Mouse (Mus musculus): ENCODE measurements around the gene Fut7.
A peak's percentile ranks its signal among the peaks of the same experiment; 100 is the strongest.

Fut7 gene

DNA sequence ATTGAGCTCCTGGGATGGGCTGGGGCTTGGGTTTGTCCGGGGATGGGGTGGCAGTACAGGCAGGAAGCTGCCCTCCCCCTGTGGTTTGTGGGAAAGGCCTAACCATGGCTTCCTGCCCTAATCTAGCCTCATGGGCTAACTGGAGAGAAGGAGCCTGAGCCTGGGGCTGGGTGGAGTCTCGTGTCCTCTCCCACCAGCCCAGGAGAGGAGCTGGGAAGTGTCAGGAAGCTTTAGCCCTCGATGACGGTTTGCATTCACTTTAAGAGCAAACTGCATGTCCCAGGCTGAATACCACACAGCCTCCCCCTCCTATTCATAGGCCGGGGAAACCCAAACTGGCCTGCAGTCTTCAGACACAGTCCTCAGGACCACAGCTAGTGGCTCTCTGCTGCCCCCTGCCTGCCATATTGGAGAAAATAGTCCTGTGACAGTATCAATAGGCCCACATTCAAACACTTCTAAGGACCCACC lies 3.7 kb downstream of the Fut7 start:
- peak; percentile 73 for DNase-seq

DNA sequence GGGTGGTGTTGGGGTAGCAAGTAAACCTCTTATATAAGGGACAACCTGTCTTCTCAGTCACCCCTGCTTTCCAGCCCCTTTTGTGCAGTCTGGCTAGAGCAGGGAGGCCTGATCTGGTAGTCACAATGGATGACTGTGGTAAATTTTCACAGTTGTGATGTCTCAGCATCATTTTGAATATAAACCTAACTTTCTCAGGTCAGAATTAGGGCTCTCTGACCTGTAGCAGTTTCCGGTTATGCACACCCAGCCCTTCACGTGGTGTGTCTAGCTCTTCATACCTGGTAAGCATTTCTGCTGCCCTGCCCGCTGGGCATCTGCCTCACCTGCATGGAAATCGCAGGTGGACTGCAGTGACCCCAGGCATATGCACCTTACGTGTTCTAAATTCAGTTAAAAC lies 4.2 kb downstream of the Fut7 start:
- DNase-seq: no peak

DNA sequence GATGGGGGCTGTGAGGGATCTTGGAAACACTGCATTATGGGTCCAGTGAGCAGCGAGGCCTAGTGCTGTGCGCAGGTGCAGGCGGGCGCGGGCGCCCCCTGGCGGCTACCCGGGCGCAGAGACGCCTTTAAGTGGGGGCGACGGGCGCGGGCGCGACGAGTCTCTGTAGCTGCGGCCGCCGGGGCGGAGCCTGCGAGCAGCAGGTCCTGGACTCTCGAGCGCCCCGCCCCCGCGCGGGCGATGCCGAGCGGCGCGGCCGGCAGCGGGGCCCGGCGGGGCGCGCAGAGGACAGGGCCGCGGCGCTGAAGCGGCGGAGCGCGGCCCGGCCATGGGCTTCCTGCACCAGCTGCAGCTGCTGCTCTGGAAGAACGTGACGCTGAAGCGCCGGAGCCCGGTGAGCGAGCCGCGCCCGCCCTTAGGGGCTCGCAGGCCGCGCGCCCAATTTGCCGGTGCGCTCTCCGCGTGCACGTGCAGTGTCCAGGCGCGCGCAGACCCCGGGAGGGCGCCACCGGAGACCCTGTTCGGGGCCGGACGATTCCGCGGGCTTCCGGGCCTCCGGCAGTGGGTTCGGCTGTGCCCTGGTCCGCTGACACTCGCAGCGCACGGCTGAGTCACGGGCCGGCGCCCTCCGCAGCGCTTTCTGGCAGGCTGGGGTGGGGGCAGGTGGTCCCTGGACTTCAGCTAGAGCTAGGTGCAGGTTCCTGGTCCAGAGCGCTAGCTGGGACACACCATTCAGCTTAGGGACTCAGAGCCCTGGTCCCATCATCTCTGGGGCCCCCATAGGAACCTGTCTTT lies 5.6 kb downstream of the Fut7 start, which contains the start of gene Abca2:
Gene Abca2 (plus strand): TSS at position 262 of the 795 bp plus-strand sequence.
- peak; percentile 96 for DNase-seq

DNA sequence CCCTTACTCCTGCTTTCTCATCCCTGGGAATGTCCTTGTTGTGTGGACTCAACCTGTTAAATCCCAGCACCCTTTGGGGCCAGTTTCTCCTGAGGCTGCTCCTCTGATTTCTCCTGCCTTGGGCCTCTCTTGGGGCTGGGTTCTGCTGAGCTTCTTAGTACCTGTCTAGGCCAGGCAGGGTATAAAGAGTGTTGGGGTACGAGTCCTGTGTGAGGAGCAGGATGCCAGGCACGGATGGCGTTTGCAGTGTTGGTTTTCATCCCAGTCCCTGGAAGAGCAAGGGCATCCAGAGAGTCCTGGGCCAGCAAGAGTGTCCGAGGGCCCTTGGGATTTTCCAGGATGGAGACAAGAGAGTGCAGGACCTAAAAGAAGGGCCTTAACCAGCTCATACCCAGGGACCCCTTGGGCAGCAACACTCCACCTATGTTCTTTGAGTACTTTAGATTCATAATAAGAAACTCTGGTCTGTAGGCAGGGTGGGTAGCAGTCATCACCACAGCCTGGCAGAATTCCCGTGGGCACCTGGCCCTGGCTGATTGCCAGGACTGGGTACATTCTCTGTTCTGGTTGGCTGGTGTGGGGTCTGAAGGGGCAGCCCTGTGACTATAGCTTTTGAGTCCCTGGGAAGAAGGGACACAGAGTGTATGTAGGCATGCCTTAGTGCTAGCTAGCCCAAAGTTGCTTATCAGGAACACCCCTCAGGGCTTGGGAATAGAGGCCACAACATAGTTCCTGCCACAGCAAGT lies 6.5 kb downstream of the Fut7 start:
- peak; percentile 38 for DNase-seq

DNA sequence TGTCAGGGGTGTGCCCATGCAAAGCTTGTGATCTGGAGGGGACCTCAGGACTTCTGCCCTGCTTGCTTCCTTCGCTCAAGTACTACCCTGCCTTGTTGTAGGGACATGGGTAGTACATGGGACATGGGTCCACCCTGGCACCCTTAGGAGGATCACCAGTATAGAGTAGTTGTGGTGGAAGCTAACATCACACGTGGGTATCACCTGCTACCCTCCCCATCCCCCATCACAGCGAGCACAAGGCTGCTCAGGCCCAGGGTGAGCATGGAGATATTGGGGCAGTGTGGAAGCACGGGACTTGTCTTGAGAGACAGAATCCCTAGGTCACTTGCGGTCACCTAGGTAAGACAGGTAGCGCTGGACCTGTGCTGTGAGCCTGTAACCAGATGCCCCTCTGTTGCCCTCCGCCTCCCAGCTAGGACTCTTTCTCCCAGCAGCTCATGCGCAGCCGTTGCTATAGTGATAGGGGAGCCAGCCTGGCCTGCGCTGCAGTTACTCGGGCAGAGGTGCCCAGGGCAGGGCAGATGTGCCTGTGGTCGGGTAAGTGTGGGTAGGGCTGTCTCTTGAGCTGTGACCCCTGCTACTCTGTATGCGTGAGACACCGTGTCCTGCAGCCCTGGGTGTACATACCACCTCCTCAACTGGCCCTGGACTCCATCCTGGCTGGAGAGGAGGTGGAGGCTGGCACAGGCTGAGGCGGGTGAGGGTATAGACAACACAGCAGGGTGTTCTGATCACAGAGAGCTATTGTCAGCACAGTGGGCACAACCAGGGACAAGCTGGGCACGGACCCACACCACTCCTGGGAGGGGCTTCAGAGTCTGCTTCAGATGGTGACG lies 7.5 kb downstream of the Fut7 start:
- DNase-seq: peak; percentile 36

DNA sequence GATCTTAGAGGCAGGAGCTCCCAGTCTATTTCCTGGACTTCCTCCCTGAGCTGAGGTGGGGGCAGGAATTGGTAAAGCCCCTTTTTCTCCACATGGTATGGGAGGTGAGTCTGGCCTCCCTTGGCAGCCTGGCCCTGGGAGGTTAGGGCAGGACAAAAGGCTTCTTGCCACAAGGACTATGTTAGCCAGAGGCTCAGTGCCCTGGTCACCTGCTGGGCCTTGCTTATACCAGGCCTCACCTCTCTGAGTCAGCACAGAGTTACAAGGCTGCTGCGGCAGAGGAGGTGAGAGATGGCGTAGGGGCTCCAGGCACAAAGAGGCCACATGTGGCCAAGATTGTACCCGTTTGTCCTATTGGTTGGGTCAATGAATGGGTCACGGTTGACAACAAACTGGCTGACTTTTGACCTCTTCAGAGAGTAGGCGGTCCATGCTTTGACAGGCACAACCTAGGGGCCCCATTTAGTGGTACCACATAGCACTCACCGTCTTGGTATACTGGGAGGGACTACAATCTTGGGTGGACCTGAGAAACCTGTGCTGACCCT lies 8.3 kb downstream of the Fut7 start:
- DNase-seq: no peak

DNA sequence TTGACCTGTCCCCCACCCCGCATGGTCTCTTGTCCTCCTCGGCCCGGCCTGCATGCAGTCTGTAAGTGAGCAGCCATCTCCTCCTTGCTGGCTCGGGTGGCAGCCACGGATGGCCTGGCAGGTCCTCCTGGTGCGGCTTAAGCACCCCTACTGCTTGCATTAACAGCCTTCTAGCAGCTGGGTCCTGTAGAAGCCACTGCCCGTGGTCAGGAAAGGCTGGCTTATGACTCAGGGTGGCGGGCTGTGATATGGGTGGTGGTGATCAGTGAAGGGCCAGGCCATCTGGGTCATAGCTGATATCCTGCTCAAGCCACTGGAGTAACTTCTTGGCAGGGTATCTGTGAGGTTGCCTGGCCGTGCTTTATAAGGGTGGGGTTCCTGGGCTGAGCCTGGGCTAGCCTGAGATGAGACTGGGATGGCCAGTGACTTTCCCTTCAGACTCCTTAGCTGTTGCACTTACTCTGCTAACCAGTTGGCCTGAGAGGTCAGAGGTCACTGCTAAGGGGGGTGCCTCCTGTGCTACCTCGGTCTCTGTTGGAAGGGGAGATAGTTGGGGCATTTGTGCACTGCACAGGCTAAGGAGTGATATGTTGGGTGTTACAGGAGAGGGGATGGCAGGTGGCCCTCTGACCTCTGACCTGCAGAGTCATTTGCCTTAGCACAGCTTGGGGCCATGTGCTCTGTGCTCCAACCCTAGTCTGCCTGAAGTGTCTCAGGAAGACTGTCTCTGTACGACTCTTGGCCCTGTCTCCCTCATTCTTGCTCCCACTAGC lies 9.4 kb downstream of the Fut7 start:
- no peak for DNase-seq

DNA sequence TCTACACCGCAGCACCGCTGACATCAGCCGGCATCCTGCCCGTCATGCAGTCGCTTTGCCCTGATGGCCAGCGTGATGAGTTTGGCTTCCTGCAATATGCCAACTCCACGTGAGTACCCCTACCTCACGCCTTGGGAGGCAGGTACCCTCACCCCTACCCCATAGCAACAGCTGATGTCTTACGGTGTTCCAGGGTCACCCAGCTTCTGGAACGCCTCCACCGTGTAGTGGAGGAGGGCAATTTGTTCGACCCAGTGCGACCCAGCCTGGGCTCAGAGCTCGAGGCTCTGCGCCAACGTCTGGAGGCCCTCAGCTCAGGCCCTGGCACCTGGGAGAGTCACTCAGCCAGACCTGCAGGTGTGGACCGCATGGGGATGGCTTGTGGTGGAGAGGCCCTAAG lies 10.0 kb downstream of the Fut7 start:
- DNase-seq: no peak

DNA sequence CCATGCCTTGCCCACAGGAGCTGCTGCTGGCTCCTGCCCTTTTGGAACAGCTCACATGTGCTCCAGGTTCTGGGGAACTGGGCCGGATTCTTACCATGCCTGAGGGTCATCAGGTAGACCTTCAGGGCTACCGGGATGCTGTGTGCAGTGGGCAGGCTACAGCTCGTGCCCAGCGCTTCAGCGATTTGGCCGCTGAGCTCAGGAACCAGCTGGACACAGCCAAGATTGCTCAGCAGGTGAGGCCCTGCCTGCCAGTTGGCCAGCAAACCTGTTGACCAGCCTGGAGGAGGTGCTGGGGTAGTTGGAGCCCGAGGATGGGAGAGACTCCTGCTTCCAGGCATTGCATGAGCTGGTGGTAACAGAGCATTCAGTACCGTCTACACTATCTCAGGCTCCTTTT lies 11.2 kb downstream of the Fut7 start:
- no peak for DNase-seq

DNA sequence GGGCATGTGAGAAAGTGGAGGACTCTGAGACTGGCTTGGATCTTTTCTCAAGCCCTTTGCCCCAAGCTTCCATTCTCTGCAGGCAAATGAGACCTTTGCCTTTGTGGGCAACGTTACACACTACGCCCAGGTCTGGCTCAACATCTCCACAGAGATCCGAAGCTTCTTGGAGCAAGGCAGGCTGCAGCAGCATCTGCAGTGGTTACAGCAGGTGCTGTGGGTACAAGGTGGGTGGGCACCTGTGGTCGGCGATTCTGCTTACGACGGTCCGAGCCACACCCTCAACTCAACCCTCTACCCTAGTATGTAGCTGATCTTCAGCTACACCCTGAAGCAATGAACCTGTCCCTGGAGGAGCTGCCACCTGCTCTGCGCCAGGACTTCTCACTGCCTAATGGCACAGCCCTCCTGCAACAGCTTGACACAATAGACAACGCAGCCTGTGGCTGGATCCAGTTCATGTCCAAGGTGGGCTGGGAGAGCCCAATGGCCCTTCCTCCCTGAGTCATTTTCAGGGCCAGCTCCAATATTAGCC lies 13.3 kb downstream of the Fut7 start:
- DNase-seq: no peak

DNA sequence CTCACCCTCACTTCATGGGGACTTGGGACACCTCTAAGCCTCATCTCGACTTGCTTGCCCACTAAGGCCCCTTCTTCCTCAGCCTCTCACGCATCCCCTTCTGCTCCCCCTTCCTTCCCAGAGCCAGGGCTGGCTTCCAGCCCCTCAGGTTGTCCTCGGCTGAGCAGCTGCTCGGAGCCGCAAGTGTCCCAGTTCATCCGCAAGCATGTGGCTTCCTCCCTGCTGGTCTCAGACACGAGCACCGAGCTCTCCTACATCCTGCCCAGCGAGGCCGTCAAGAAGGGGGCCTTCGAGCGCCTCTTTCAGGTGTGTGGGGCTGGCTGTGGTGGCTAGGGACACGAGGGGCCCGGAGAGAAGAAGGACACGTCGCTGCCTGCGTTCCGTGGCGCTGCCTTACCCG lies 18.0 kb downstream of the Fut7 start:
- no peak for DNase-seq

DNA sequence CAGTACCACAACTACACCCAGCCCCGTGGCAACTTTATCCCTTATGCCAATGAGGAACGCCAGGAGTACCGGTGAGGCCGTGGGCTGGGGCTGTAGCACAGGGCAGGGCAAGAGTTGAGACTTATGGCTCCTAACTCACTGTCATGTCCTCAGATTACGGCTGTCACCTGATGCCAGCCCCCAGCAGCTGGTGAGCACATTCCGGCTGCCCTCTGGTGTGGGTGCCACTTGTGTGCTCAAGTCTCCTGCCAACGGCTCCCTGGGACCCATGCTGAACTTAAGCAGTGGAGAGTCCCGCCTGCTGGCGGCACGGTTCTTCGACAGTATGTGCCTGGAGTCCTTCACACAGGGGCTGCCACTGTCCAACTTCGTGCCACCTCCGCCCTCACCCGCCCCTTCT lies 19.6 kb downstream of the Fut7 start:
- no peak for DNase-seq

DNA sequence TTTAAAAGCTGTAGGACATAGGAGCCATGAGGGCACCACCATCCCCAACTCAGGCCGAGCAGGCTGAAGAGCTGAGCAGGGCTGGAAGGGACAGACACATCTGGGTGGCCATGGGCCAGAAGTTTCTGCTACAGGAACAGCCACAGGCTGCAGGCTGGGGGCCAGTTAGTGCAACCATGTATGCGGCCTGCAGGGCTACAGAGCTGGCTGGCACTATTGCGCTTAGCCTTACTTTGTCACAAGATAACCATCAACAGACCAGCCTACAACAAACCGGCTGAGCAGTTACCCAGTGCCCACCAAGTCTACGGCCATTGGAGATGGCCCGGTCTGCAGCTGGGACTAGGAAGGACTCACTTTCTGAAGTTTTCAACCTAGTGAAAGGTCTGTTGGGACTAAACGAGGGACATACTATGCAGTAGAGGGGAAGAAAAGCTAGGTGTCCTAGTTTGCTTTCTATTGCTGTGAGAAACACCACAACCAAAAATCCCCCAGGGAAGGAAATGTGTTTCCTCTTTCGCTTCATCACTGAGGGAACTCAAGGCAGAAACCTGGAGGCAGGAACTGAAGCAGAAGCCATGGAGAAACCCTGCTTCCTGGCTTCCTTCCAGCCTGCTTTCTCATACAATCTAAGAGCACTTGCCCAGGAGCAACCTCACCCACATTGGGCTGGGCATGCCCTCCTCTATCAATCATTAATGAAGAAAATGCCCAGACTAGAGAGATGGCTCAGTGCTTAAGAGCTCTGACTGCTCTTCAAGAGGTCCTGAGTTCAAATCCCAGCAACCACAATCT lies 28.0 kb downstream of the Fut7 start:
- peak; percentile 44 for DNase-seq

DNA sequence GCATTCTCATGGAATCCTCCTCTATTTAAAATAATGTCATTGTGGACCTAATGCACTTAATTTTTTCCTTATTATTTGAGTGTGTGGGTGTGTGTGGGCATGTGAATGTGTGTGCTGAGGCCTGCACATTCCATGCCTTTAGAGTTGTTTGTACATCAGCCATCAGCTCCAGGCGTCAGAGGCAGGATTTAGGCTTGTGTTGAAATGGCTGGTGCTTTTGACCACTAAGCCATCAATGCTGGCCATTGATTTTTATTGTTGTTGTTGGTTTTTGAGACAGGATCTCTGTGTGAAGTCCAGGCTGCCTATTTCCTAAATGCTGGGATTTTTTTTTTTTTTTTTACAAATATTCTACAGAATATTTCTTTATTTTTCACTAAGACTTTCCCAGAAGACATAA lies 29.9 kb downstream of the Fut7 start:
- no peak for DNase-seq

DNA sequence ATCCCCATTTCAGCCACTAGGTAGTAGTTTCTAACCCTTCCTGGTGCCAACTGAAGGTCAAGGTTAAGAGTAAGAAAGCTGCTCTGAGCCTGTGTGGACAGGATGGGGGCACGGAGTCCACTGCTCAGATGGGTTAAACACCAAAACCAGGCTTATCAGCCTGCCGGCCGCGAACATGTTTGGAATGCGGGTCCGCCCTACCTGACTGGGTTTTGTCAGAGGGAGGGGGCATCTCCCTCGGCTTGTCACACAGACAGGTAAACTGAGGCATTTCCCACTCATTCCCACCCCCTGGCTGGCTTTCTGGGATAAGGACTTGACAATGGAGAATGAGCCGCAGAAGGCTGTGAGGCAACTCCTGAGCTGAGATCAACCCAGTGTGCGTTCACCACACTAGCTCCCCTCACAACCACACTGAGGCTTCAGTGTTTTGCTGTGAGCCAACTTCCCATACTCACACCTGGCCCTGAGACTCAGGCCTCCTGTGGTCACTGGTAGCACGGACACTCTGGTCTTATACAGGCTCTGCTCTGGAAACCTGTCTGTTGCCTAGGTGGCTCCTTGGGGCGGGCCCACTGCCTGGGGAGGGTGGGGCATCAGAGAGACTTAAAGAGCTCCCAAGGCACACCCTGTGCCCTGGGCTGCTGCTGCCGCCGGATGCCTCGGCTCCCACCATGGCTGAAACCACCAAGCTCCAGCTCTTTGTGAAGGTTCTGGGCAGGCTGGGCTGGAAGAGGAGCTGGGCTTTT lies 33.3 kb downstream of the Fut7 start, which contains the start of gene Clic3:
Gene Clic3 (plus strand): TSS at position 634 of the 749 bp plus-strand sequence.
- DNase-seq: no peak

DNA sequence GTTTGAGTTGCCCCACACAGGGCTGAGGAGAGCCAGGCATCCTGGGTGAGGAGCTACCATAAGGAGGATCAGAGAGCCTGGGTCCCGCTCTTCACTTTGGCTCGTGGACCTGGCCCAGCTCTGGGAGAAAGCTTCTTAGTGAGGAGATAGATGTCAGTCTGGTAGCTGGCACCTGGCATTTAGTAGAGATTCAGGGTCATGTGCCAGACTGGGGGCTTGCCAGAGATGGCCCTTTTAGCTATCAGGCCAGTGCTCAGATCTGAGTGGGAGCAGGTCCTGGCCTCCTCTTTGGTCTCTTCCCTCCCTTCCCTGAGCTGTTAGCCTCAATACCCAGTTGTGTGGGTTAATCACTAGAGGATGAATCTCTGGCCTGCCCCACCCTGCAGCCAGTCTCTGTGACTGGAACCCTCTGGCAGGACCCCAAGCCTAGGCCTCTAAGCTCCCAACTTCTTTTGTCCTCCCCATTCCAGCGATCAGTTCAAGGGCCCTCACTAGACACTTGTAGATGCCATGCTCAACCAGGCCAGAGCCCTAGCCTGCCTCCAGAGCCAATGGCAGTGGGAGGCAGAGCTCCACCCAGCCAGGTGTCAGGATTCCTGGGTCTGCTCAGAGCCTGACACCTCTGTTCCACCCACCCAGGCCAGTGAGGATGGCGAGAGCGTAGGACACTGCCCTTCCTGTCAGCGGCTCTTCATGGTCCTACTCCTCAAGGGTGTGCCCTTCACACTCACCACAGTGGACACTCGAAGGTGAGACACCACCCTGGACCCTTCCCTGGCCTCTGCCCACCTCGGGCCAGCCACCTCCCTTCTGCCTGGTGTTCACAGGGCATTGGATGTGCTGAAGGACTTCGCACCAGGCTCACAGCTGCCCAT lies 34.2 kb downstream of the Fut7 start:
- DNase-seq: no peak

DNA sequence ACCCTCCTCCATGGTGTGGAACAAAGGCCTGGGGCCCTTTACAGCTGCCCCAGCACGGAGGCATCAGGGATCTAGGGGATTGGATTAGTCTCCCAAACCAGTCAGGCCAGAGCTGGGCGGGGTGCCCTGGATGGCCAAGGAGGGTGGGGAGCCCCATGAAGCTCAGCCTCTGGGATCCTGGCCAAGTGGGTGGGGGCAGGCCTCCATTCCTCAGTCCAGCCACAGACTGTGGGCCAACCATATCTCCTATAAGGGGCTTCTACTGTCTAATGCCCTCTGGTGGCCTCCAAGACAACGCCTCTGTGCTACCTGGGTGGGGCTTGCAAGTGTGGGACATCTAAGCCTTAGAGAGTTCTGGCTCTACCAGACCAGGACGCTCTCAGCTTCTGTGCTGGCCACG lies 35.8 kb downstream of the Fut7 start:
- no peak for DNase-seq

DNA sequence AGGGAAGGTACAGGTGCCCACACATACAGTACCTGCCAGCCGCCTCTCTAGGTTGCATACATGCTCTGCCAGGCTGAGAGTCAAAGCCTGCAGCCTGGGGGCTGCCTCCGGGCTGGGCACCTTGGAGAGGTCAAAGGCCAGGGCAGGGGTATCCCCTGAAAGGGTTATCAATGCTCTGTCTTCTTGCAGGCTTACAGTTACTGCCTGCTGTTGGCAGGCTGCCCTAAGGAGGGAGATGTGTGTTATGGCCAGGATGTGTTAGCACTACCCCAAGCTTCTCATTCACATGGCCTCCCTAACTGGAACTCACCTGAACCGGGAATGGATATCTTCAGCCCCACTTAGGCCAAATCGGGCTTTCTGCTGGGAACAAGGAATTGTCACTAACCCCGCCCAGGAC lies 37.1 kb downstream of the Fut7 start:
- DNase-seq: no peak
